Mouse (Mus musculus) gastrocnemius, postnatal 4 days (tissue): ENCODE data around the gene Olfr1477. TPM values are rescaled to one million over a fixed set of nuclear protein-coding genes. Genes with fewer than 3 reads are reported as not detected.
"Not testable (repeated sequence)": the region's sequence is repeated elsewhere in the genome, so short reads cannot be mapped to it uniquely, and the experiment has no call there.

Source experiments
- DNase-seq, 2 experiments: peaks; one replicate each; pipeline ENCODE4 v3.0.0; 2021 to 2022; ENCODE audit warnings: low spot score in 2 of 2, mixed read lengths in 2 of 2
- long read RNA-seq, 2 experiments: library from polyadenylated mRNA; stranded (forward); transcript quantifications; one replicate each; pipeline ENCODE4 v2.0.0; 2021
- total RNA-seq, 2 experiments: library from RNA; stranded (reverse); gene quantifications; 2 replicates each; pipeline ENCODE4 v1.2.3; 2021

The Olfr1477 gene
- total RNA-seq = not detected
- long read RNA-seq, experiment 1 = 0 reads
- long read RNA-seq, experiment 2 = 0 reads

- no peak for DNase-seq
Measured at GRCm38 (mm10) chr19:13500246-13500645, at the start of gene Olfr1477. Olfr1477 (plus strand) TSS chr19:13500546.

- no peak for DNase-seq
Measured at GRCm38 (mm10) chr19:13455986-13456385, 44.4 kb upstream of the Olfr1477 start, which contains the start of gene Olfr1472. Olfr1472 (minus strand) TSS chr19:13456086.

GRCm38 (mm10) chr19:13469265-13469664 is 31.1 kb upstream of the Olfr1477 start, which contains the start of gene Olfr1474:
Olfr1474 (plus strand) TSS chr19:13469565.
- not testable (repeated sequence) for DNase-seq

- no peak for DNase-seq
Measured at GRCm38 (mm10) chr19:13480096-13480495, 20.2 kb upstream of the Olfr1477 start, which contains the start of gene Olfr1475. Olfr1475 (minus strand) TSS chr19:13480196.

- DNase-seq = no peak
Measured at GRCm38 (mm10) chr19:13527613-13528012, 27.3 kb downstream of the Olfr1477 start, which contains the start of gene Olfr1480. Olfr1480 (plus strand) TSS chr19:13527913.

Other genes with a start within 250 kb of the Olfr1477 start
- not detected for gene Olfr1465, start 185.0 kb upstream of the Olfr1477 start, total RNA-seq
- gene Olfr1466, start 161.7 kb upstream of the Olfr1477 start, total RNA-seq = not detected
- not detected for gene Olfr1467, start 138.3 kb upstream of the Olfr1477 start, total RNA-seq
- gene Olfr1469, start 92.7 kb upstream of the Olfr1477 start, total RNA-seq = not detected
- not detected for gene Olfr1471, start 57.1 kb upstream of the Olfr1477 start, total RNA-seq
- gene Olfr1472, start 44.5 kb upstream of the Olfr1477 start, total RNA-seq = not detected
- not detected for gene Olfr1474, start 31.0 kb upstream of the Olfr1477 start, total RNA-seq
- not detected for gene Olfr1475, start 20.4 kb upstream of the Olfr1477 start, total RNA-seq
- not detected for gene Olfr1480, start 27.4 kb downstream of the Olfr1477 start, total RNA-seq
- not detected for gene Olfr1484, start 83.0 kb downstream of the Olfr1477 start, total RNA-seq
- gene Olfr1487, start 116.8 kb downstream of the Olfr1477 start, total RNA-seq = not detected
- not detected for gene Olfr1489, start 131.1 kb downstream of the Olfr1477 start, total RNA-seq
- not detected for gene Olfr1490, start 150.5 kb downstream of the Olfr1477 start, total RNA-seq
- not detected for gene Olfr1491, start 196.7 kb downstream of the Olfr1477 start, total RNA-seq
- gene Olfr1493-ps1, start 222.7 kb downstream of the Olfr1477 start, total RNA-seq = not detected
- not detected for gene Olfr1494, start 239.2 kb downstream of the Olfr1477 start, total RNA-seq